Mouse (Mus musculus): ENCODE measurements at regions not wholly inside any gene's neighbourhood (a gene's known extent, or its start where the extent isn't known, plus 50 kb on each side); places are given as distances from the start of the nearest gene placed in this dataset.
"Not testable (repeated sequence)": the region's sequence is repeated elsewhere in the genome, so short reads cannot be mapped to it uniquely, and the experiment has no call there.

DNA sequence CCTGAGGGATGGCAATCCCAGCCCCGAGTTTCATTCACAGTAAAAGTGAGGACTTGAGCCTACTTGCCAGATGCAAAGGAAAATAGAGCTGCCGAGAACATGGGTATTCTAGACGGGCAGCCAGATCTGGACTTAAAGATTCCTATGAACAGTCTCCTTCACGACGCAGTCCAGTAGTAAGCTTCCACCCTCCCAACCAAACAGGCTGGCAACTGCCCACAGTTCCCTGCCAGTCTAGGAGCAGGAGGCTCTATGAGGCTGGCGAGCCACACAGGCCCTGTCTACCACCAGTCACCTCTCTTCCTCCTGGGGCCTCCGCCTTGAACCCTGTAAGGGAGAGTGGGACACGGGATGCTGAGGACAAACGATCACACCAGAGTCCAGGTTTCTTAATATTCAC is 153.5 kb upstream of the Snrpn start:
- DNase-seq (ENCODE audit: inconsistent age in 2 of 2, low spot score in 1 of 2), result no peak

DNA sequence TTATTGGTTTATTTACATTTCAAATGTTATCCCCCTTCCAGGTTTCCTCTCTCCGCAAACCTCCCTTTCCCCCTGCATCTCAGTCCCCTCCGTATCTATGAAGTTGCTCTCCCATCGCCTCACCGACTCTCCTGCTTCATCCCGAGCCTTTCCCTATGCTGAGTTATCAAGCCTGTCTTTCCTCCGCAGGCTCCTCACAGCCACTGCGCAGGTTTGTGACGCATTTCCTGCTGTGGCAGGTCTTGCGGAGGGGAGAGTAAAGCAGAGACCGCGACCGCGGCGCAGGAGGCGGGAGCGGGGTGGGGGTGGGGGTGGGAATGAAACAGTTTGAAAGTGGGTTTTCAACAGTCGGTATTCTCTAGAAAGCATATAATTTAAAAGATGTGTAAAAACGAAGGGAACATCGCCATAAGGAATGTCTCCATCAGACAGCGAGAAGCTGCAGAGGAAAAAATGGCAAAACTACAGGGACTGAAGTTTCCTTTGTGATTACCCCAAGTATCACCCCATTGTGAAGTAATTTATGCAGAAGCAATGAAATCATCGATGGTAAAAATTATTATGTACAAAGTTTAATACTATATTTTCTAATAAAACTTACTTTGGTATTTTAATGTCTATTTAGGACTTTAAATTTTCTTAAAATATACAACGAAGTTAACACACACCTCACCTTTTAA is 104.3 kb upstream of the Snrpn start:
- peak; percentile 27 to 43 for DNase-seq (ENCODE audit: inconsistent age in 2 of 2, low spot score in 1 of 2)

DNA sequence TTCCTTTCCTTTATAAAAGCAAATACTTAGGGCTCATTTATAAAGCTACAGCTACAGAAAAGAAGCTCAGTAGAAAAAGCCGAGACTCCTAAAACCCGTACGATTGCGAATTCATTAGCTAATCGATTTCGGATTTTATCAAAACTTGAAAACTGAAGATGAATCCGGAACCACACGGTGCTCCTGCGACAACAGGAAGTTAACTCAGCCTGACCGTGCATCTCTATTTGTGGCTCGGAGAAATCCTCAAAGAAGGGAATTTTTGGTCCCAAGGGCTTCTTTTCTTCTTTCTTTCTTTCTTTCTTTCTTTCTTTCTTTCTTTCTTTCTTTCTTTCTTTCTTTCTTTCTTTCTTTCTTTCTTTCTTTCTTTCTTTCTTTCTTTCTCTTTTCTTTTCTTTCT is 103.7 kb upstream of the Snrpn start:
- peak; percentile 17 to 75 for DNase-seq (ENCODE audit: inconsistent age in 2 of 2, low spot score in 1 of 2)

DNA sequence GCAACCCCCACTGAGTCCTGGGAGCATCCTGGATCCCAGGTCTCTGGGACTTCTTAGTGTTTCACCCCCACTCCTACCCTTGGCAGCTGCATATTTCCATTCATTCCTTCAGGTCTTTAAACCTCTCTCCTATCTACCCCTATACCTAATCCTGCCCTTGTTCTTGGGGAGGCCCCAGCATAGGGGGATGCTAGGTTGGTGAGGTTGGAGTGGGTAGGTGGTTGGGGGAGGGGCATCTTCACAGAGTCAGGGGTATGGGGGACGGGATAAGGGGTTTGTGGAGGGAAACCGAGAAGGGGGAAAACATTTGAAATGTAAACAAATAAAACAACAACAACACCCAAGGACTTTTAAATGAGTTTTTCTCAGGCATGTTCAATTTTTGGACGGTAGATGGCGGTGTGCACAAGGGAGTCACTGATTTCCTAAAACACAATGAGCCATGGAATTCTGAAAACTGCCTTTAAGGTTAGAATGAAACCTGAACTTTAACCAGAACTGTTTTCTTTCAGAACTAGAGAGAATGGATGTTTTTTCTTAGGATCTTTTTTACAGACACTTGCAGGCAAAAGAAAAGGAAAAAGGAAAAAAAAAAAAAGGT is 98.7 kb upstream of the Snrpn start:
- peak in 1 of 2 experiments; percentile 53 for DNase-seq (ENCODE audit: inconsistent age in 2 of 2, low spot score in 1 of 2)

DNA sequence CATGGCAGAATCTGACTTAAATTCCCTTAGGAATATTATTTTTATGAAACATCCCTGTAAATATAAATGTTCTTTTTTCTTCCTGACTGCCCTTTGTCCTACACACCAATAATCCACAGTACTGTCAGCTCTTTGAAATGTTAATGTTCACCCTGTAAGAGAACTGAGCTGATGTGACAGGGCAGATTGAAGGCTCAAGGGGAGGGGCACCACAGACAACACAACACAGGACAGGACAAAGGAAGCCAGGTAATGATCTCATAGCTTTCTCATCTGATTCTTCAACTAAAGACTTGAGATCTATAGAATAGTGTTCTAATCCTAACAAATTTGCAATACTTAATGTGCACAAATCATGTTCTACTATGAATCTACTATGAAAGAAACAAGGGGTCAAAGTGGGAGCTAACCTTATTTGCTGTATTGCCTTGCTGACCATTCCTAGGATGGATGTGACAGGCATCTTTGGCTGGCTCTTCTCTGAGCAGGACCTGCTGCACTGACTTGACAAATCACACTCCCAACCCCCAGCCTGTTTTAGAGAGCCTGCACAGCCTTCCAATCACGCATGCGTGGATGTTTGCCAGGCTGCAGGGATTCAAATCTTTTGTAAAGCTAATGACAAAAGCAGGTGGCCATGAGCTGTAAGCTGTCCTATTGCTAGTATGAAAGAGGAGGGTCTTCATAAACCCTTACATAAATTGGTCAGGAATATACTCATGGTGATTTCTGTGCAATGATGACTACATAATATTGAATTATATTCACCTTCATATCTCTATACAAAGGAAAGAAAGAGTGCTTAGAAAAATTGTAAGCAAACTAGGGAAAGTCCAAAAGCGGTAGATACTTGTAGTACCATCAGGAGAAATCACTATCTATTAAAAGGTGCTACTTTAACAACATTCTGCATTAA is 76.6 kb upstream of the Snrpn start:
- DNase-seq (ENCODE audit: inconsistent age in 2 of 2, low spot score in 1 of 2), result not testable (repeated sequence)
